Comparison of ENCODE assay signal across 8 mouse cellular contexts in the genomic region with DNA sequence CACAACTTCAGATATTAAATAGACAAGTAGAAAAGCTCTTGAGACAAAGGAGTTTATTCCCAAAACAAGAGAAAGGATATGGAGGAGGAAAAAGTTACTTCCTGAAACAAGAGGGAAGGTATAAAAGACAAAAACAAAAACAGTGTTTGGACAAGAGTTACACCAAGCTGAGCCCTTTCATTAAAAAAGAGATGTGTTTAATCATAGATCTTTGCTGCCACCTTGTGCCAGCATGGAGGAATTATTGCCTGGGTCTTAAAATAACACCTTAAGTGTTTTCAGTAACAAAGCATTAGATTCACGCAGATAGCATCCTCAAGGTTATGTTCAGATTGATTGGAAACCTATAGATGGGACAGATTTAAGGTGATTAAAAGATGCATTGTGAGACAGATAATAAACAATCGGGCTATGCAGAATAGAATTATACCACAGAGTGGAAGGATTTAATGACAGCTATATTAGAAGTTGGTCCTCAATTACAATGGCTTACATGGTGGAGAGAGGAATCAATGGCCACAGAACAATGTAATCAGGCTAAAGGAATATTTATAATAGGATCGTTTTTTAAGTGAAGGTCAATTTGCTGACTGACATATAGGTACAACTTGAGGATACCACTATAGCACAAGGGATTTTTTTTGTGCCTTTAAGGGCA.
A peak's percentile ranks its signal among the peaks of the same experiment; 100 is the strongest.
DNase-seq lines count a peak whose midpoint lies in the region; ATAC-seq and TF ChIP-seq lines count a peak whose summit lies in the region.

No protein-coding gene starts in this region.

- no peak overlapping the region for H3K27ac ChIP-seq in intestine, postnatal 0 days (ENCODE audit: low read depth, low read length)
- no peak overlapping the region for H3K27ac ChIP-seq in intestine, embryonic 15.5 days
- H3K27ac ChIP-seq in cortical plate, adult 2 months (ENCODE audit: insufficient read depth, low read length) = no peak overlapping the region
- no peak overlapping the region for H3K27ac ChIP-seq in hindbrain, postnatal 0 days

- no peak overlapping the region for H3K9ac ChIP-seq in intestine, postnatal 0 days (ENCODE audit: low read depth, low read length)
- no peak overlapping the region for H3K9ac ChIP-seq in intestine, embryonic 15.5 days
- H3K9ac ChIP-seq in hindbrain, postnatal 0 days (replicated peaks; ENCODE audit: low read length) = no peak overlapping the region

- TF ChIP-seq POLR2A in cortical plate, adult 2 months (IDR thresholded peaks at IDR 0.05; ENCODE audit: extremely low read depth, insufficient read depth, low read length) = no peak

- H3K4me1 ChIP-seq in intestine, postnatal 0 days (replicated peaks; ENCODE audit: control insufficient read depth, insufficient read depth, low read length) = no peaks in the 10 kb centered on the region
- H3K4me1 ChIP-seq in intestine, embryonic 15.5 days (replicated peaks) = no peaks in the 10 kb centered on the region
- H3K4me1 ChIP-seq in cortical plate, adult 2 months (ENCODE audit: control insufficient read depth, insufficient read depth, low read length) = no peaks in the 10 kb centered on the region
- H3K4me1 ChIP-seq in hindbrain, postnatal 0 days (ENCODE audit: insufficient read depth, low read length) = no peaks in the 10 kb centered on the region

- no peaks in the 10 kb centered on the region for H3K27me3 ChIP-seq in intestine, postnatal 0 days (replicated peaks; ENCODE audit: control insufficient read depth, insufficient read depth, low read length)
- H3K27me3 ChIP-seq in intestine, embryonic 15.5 days (replicated peaks) = no peaks in the 10 kb centered on the region
- no peaks in the 10 kb centered on the region for H3K27me3 ChIP-seq in hindbrain, postnatal 0 days (ENCODE audit: insufficient read depth, low read length)

- TF ChIP-seq CTCF in intestine, postnatal 0 days (IDR thresholded peaks at IDR 0.05; ENCODE audit: low read depth) = peak; percentile 75
- 0 out of 2 replicates have a peak, but pooled peaks have one; percentile 11 for TF ChIP-seq CTCF in cortical plate, adult 2 months (IDR thresholded peaks at IDR 0.05; ENCODE audit: extremely low read depth, insufficient read depth, low read length)
- TF ChIP-seq CTCF in hindbrain, postnatal 0 days (IDR thresholded peaks at IDR 0.05; ENCODE audit: low read depth) = peak; percentile 80

- WGBS in intestine, postnatal 0 days = 22% methylated on average over 3 of the region's 3 CpGs
- WGBS in intestine, embryonic 15.5 days = 25% methylated on average over 3 of the region's 3 CpGs
- 23% methylated on average over 3 of the region's 3 CpGs for WGBS in hindbrain, postnatal 0 days

- no peaks in the 10 kb centered on the region for H3K9me3 ChIP-seq in intestine, postnatal 0 days (ENCODE audit: control insufficient read depth)
- H3K9me3 ChIP-seq in intestine, embryonic 15.5 days = no peaks in the 10 kb centered on the region
- H3K9me3 ChIP-seq in hindbrain, postnatal 0 days (ENCODE audit: low read length) = no peaks in the 10 kb centered on the region

- ATAC-seq in intestine, postnatal 0 days = no peak
- no peak for ATAC-seq in intestine, embryonic 15.5 days
- peak; percentile 62; the same call in 1 of the 2 replicates for ATAC-seq in hindbrain, postnatal 0 days

- H3K4me3 ChIP-seq in intestine, postnatal 0 days (ENCODE audit: low read depth, low read length) = no peak overlapping the region
- H3K4me3 ChIP-seq in intestine, embryonic 15.5 days (replicated peaks) = no peak overlapping the region
- no peak overlapping the region for H3K4me3 ChIP-seq in cortical plate, adult 2 months (ENCODE audit: insufficient read depth, low read length)
- H3K4me3 ChIP-seq in hindbrain, postnatal 0 days (ENCODE audit: low read length) = no peak overlapping the region

- H3K4me2 ChIP-seq in intestine, postnatal 0 days (replicated peaks; ENCODE audit: low read depth) = no peak overlapping the region
- H3K4me2 ChIP-seq in intestine, embryonic 15.5 days (replicated peaks) = no peak overlapping the region
- no peak overlapping the region for H3K4me2 ChIP-seq in hindbrain, postnatal 0 days (ENCODE audit: low read depth, low read length)

- intact Hi-C loops in left cerebral cortex, postnatal 36 days (cut with DNase I) = loop anchor here (2.0 to 10.0 kb wide), 3 partner anchors 177 to 1197 kb away; no protein-coding TSS in a partner anchor

- DNase-seq in R1 (ENCODE audit: low read depth, low spot score) = peak; percentile 60
- peak; percentile 86 for DNase-seq in hindbrain, postnatal 0 days (ENCODE audit: low spot score)
- peak; percentile 7 to 14 for DNase-seq in left cerebral cortex, postnatal 36 days (ENCODE audit: low spot score in 2 of 2)
- DNase-seq in retina, postnatal 7 days (ENCODE audit: low read depth, low spot score) = peak; percentile 51
- DNase-seq in spleen, postnatal 4 days (ENCODE audit: low spot score in 2 of 2) = no peak

- no peaks in the 10 kb centered on the region for H3K36me3 ChIP-seq in intestine, postnatal 0 days (ENCODE audit: control insufficient read depth, insufficient read depth)
- H3K36me3 ChIP-seq in intestine, embryonic 15.5 days = no peaks in the 10 kb centered on the region
- no peaks in the 10 kb centered on the region for H3K36me3 ChIP-seq in hindbrain, postnatal 0 days (ENCODE audit: insufficient read depth, low read length)

Comparison
In these comparisons a context has a peak if more than half of its experiments do, and no peak if none do; other contexts are left out.
1. CTCF ChIP-seq: peak in every context shown above with its lines; median percentile 80 in hindbrain, postnatal 0 days; 75 in intestine, postnatal 0 days; 11 in cortical plate, adult 2 months.
2. DNase-seq: peak in R1 (single experiment), hindbrain, postnatal 0 days (single experiment), left cerebral cortex, postnatal 36 days (2 of 2) and retina, postnatal 7 days (single experiment); none in spleen, postnatal 4 days (0 of 2).